Mouse (Mus musculus) gastrocnemius, adult 8-10 months (tissue): ENCODE data around the gene Gab1. TPM values are rescaled to one million over a fixed set of nuclear protein-coding genes. Genes with fewer than 3 reads are reported as not detected.

Experiments used
- DNase-seq, 2 experiments: peaks; one replicate each; pipeline ENCODE4 v3.0.0; 2022; ENCODE audit warnings: low spot score in 2 of 2
- total RNA-seq, 4 experiments: library from RNA; stranded (reverse); gene quantifications; 2 replicates each; pipeline ENCODE4 v1.2.4; 2022

Gab1 gene
- total RNA-seq, 4 experiments from 2014 or later = 9.0 to 12.8 (median 11.5) TPM

DNA sequence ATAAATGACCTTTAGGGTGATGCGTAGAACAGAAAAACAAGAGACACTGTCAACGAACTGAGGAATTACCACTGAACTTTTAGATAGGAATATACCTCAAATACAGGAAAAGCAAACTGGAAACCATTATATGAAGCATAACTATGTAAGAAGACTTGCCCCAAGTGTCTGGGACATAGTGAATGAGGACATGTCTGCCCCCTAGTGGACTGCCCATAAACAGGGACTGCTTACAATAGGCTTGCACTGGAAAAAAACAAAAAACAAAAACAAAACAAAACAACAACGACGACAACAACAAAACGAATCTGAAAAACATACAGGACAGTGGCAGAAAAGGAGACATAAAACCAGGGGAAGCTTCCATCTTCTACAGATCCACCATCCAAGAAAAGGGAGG lies 66.9 kb downstream of the Gab1 start:
- DNase-seq = no peak

GRCm38 (mm10) chr8:80811591-80811991 lies 68.7 kb downstream of the Gab1 start:
- peak in 1 of 2 experiments; percentile 49 for DNase-seq

- DNase-seq = no peak
Observed at GRCm38 (mm10) chr8:80810916-80811315, 69.4 kb downstream of the Gab1 start.

DNA sequence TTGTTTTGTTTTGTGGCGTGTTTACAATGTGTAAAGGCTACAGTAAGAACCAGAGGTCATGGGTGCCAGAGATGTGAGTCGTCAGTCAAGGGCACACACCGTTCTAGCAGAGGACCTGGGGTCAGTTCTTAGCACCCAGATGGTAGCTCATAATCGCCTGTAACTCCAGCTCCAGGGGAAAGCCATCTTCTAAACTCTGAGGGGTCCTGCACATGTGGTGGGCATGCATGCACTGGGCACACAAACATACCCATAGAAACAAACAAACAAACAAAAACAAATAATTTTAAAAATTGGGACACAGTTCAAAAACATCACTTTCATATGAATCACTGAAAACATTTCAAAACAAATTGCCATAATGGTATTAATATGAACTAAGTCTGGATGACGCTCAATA lies 69.9 kb downstream of the Gab1 start:
- no peak for DNase-seq

DNA sequence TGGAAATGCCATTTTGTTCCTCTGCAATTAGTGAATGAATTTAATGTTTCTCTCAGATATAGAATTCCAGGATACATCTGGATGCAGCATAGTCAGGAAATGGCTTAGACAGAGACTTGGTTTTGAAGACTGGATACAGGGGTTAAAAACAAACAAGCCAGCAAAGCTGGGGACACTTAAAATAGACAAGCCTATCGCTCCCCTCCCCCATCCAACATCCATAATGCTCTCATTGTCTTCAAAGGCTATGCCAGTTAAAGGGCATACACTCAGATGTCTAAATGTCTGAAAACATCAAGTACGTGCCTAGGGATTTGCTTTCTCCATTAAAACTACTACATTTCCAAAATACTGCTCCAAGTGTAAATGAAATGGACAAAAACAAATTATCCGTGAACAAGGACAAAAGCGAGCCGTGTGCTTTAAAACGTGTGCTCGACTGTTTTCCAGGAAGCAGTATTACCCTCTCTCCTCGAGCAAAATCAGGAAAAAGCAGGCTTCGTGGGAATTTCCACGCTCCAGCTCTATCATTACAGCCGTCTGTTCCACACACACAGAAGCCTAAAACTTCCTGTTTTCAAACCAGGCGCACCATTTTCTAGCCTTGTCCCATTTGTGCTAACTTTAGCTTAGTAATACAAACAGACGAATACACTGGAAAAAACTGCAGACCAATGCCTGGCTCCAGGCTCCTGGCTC lies 72.4 kb downstream of the Gab1 start:
- DNase-seq = no peak

DNA sequence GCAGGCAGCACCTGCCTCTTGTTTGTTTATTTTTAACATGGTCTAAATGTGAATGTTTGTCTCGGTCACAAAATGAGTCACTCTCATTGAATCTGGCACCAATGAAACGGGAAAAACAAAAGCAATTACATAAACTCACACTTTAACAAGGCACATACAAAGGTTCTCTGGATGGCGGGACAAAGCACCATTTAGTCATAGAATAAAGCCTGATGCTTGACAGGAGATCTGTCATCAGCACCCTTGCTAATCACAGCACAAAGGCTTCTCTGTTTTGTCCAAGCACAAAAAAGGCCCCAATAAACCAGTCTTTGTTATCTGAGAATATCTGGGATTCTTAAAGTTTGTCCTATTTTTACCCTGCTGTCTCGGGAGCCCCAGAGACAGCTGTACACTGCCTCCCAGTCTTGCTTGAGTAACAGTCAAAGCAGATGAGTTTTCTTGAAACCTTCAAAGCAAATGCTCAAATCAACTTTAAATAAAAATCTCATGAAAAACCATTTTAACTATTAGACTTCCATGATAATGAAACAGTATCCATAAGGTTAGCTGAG lies 76.2 kb downstream of the Gab1 start:
- DNase-seq = no peak

DNA sequence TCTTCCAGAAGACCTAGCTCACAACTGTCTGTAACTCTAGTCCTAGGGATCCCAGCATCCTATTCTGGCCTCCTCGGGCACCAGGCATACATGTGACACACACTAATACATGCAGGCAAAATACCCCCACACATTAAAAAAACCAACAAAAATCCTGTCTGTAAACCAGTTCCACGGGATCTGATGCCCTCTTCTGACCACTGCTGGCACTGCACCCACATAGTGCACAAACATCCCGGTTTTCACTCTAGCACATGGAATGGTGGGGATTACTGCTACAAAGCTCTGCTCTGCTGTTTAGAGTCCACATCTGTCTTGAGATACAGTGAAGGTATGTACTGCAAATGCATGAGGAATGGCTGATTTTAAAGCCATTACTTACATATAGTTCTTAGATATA lies 81.5 kb downstream of the Gab1 start:
- no peak for DNase-seq

DNA sequence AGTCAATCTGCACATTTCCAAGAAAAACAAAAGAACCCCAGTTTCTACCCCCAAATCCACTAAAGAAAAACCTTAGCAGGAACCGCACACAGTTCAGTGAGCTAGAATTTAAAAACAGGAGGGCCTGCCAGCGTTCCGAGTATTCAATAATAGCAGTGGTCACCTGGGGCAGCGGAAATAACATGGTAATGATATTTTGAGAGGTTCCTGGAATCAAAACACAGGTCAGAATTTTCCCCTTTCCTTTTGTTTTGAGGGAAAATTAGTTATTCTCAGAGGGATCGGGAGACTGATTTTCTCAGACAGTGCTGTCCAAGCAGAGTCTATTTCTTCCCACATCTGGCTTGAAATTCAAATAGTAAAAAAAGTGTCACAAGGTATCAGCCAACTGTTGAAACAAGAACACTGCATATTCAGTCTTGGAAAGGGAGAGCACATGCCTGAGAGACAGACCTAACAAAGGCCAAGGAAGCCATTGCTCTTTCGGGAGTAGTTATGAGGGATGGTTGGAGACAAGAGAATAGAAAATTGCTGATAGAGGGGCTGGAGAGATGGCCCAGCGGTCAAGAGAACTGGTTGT lies 82.0 kb downstream of the Gab1 start:
- DNase-seq = no peak

- DNase-seq = no peak
Observed at GRCm38 (mm10) chr8:80796070-80796469, 84.2 kb downstream of the Gab1 start.

DNA sequence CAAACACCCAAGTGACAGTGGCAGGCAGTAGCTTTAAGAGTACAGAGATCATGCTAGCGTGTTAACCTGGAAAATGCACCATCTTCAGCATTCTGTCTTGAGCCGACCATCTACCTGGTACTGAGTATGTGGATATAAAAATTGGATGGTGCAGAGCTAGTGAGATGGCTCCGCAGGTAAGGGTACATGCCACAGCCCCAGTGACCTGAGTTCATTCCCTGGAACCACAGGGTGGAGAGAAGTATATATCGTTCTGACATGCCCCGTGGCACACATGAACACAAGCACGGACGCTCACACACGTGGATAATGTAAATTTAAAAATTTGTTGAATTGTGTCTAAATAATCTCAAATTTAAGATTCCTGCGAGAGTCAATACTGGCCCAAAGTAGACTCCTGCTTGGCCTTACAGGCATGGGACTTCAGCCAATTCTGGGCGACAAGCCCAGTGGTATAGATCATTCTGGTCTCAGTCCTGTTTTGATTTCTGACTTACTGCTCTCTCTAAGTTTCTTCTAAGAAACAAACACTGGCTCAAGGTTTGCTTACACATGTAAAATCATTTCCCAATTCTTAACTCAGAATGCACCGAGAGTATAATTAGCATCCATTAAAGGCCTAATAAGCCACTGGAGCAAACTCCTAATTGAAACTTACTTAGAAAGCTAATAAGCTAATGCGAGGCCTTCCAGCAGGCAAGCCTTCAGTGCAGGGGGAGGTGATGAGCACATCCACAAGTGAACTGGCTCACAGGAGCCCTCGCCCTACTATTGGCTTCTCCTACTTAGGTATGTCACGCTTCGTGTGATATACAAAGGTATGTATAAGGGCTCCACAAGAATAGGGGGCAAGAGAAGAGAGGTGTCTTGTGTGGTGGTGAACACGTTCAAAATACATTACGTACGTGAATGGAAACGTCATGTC lies 85.5 kb downstream of the Gab1 start:
- no peak for DNase-seq

DNA sequence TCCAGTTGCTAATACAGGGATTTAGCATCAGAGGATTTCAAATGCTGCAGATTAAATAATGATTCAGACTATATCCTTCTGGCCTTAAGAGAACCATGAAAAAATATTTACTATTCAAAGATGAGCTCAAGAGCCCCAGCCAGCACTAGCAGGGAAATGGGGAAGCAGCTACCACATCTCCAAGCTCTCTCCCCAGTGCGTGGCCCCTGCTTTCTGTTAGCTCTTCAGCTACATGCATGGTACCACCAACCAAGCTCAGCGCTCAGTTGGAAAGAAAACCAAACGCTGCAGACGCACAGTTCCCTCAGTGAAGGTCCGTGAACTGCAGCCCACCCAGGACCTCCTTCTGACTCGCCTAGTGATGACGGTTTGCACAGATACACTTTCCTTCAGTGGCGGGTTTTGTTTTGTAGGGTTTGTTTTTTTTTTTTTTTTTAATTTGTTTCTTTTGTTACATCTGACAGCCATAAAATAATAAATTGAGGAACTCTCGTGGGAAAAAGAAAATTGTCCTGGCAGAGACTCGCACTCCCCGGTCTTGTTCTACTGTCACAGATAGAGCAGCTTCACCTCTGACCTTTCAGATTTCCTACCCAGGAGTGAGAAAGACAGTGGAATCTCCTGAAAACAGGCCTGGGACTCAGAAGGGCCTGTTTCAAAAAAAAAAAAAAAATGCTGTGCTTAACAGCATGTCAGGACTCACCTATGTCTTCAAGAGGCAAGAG lies 86.4 kb downstream of the Gab1 start:
- DNase-seq = no peak

- no peak for DNase-seq
Observed at GRCm38 (mm10) chr8:80792214-80792613, 88.1 kb downstream of the Gab1 start.

DNA sequence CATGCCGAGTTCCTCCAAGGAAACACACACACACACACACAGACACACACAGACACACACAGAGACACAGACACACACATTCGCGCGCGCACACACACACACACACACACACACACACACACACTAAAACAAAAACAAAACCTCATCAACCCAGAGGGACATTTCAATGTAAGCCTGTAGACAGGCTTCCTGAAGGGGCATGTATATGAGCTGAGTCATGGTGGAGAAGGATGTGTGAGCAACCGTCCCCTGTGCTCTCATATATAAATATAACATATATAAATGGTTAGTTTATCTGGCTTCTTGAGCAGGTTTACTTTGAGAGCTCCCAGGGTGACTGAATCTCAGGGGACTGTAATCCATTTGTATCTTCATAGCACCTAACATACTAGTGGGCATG lies 91.0 kb downstream of the Gab1 start:
- DNase-seq = no peak

GRCm38 (mm10) chr8:80784559-80784958 lies 95.8 kb downstream of the Gab1 start:
- DNase-seq = no peak

DNA sequence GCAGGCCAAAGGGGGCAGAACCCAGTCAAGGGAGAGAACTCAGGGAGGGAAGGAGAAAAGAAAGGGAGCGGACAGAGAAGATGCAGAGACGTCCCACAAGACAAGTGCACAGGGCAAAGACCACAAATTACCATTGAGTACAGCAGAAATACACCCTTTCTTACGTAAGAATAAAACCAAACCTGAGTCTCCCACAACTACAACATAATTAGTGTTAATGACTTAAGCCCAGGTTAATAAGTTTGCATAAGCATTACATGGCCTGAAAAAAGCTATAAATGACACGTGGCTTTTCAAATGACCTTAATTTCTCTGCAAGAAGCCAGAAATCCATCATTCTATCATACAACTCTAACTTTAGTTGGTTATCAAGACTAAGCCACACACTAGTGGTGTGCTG lies 97.0 kb downstream of the Gab1 start:
- no peak for DNase-seq

DNA sequence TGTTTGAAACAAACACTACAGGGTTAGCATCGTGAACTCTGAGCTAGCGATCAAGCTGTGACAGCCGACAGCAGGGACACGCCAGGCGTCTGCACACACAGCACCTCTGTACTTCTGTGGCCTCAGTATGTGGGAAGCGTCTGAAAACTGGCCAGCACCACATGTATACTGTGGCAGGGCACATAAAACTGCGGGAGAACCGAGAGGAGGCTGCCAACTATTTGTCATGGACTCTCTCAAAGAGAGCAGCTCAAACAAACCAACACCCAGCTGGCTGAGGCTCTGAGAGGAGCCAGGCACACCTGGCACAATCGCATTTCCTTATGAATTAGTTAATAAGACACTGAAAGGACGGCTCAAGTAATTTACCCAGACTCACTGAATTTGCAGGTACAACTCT lies 99.0 kb downstream of the Gab1 start:
- DNase-seq = no peak

DNA sequence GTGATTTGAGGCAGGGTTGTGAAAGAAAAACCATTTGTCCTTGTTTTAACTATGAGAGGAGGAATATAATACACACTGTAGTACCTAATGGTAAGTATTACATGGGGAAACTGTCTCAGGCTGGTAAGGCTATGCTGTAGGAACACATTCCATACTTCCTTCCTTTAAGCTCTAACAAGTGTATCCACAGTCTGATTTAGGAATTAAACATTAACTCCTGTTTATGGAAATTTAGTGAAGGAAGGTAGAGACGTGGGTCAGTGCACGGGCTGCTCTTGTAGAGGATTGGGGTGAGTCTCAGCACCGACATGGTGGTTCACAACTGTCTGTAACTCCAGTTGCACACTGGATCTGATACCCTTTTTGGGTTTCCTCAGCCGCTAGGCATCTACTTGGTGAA lies 100.0 kb downstream of the Gab1 start:
- DNase-seq = no peak

- no peak for DNase-seq
Observed at GRCm38 (mm10) chr8:80776436-80776835, 103.9 kb downstream of the Gab1 start.

DNA sequence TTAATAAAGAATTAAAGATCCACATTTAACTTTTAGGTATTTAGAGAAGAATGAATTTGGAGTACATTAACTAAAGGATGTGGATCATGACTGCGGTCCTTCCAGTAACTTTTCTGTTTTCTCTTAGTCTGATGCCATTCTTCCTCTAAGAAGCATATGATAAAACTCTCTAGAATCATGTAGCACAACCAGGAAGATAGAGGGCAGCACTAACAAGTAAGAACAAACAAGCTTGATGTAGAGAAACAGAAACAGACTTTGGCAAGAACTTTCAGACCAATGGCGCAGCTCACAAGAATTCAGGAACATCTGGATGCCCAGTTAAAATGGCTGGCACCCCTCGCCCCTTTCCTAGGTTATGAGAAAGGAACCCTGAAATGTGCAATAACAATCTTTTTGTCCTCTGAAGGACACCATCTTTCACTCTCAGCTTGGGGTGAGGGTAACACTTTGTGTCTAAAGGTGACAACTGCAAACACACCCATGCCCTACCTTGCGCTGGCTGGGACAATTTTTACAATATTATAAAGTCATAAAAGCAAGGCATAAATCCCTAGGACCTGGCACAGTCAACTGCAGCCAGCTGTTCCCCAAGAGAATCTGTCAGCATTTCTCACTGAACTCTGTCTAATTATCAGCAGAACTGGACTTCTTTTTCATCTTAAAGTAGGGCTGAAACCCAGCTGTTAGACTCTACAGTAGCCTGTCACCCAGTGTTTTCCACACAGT lies 107.4 kb downstream of the Gab1 start:
- no peak for DNase-seq

- no peak for DNase-seq
Observed at GRCm38 (mm10) chr8:80768451-80768850, 111.9 kb downstream of the Gab1 start.
